Mouse (Mus musculus) CD4-positive helper T cell, adult 2 months (primary cell): ENCODE measurements around the gene Tmtc2.

Experiments used
- DNase-seq: peaks from one replicate; pipeline ENCODE4 v3.0.0-alpha.2; 2012; ENCODE audit warnings: low read depth, missing footprints, low spot score

Tmtc2 gene

GRCm38 (mm10) chr10:105548040-105548439 lies 26.2 kb downstream of the Tmtc2 start:
- no peak for DNase-seq

- no peak for DNase-seq
Measured at GRCm38 (mm10) chr10:105544004-105545003, 29.9 kb downstream of the Tmtc2 start.

- DNase-seq, result no peak
Measured at GRCm38 (mm10) chr10:105542081-105542480, 32.2 kb downstream of the Tmtc2 start.

- DNase-seq, result no peak
Measured at GRCm38 (mm10) chr10:105539697-105540096, 34.6 kb downstream of the Tmtc2 start.

GRCm38 (mm10) chr10:105536910-105537309 lies 37.3 kb downstream of the Tmtc2 start:
- no peak for DNase-seq

- DNase-seq, result no peak
Measured at GRCm38 (mm10) chr10:105535848-105536247, 38.4 kb downstream of the Tmtc2 start.

GRCm38 (mm10) chr10:105532747-105533146 lies 41.5 kb downstream of the Tmtc2 start:
- no peak for DNase-seq

GRCm38 (mm10) chr10:105532019-105532525 lies 42.2 kb downstream of the Tmtc2 start:
- no peak for DNase-seq

GRCm38 (mm10) chr10:105531080-105531894 lies 43.0 kb downstream of the Tmtc2 start:
- DNase-seq, result no peak

GRCm38 (mm10) chr10:105523405-105524088 lies 50.7 kb downstream of the Tmtc2 start:
- no peak for DNase-seq

GRCm38 (mm10) chr10:105522431-105522830 lies 51.8 kb downstream of the Tmtc2 start:
- DNase-seq, result no peak

GRCm38 (mm10) chr10:105519154-105519806 lies 55.0 kb downstream of the Tmtc2 start:
- no peak for DNase-seq

- no peak for DNase-seq
Measured at GRCm38 (mm10) chr10:105518144-105518543, 56.1 kb downstream of the Tmtc2 start.

- no peak for DNase-seq
Measured at GRCm38 (mm10) chr10:105513777-105514322, 60.4 kb downstream of the Tmtc2 start.

- DNase-seq, result no peak
Measured at GRCm38 (mm10) chr10:105509896-105510272, 64.4 kb downstream of the Tmtc2 start.

GRCm38 (mm10) chr10:105509146-105509895 lies 64.9 kb downstream of the Tmtc2 start:
- DNase-seq, result no peak

GRCm38 (mm10) chr10:105507982-105508786 lies 66.1 kb downstream of the Tmtc2 start:
- DNase-seq, result no peak

- DNase-seq, result no peak
Measured at GRCm38 (mm10) chr10:105506046-105506445, 68.2 kb downstream of the Tmtc2 start.

- no peak for DNase-seq
Measured at GRCm38 (mm10) chr10:105504472-105504871, 69.8 kb downstream of the Tmtc2 start.
